Mouse (Mus musculus): ENCODE measurements around the gene Ppp1r3c.

DNA sequence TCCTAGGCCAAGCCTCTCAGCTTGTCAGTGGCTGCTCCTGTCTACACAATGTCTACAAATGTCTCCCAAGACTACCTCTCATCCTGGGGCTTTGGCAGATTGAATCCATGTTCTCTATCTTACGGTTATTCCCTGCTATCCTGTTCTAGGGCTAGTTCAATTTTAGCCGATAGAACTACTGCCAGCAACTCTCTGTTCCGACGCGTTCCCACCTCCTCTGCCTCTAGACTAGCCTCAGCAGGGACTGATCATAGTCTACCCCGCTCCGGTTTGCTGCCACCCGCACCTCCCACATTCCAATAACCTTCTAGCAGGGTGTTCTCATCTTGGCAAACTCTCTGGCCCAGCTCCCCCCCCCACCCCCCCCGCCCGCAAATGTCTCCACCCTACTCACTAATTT is 20.9 kb downstream of the Ppp1r3c start:
- no peak for TF ChIP-seq CTCF (IDR thresholded peaks at IDR 0.05; ENCODE audit: low read depth)
- no peak for TF ChIP-seq EP300 (IDR thresholded peaks at IDR 0.05; ENCODE audit: low read depth)

All from heart, postnatal 0 days (tissue).